Mouse (Mus musculus): Measurements from ENCODE around the gene Bbs9.

GRCm38 (mm10) chr9:22686765-22687472, 211.4 kb downstream of the Bbs9 start:
- TF ChIP-seq CTCF (IDR thresholded peaks at IDR 0.05; ENCODE audit: low read depth): no peak
- no peak for TF ChIP-seq EP300 (optimal IDR thresholded peaks at IDR 0.05)
